Mouse (Mus musculus) adrenal gland (tissue): ENCODE data around the gene Vmn1r3.
"Not testable (repeated sequence)": the region's sequence is repeated elsewhere in the genome, so short reads cannot be mapped to it uniquely, and the experiment has no call there.

Experiments used
- intact Hi-C: fragments of 180-260 bp; cut with DNase I; formaldehyde crosslinking; loops from one replicate; pipeline ENCODE4 v1.15.1; 2025
- long read RNA-seq, 2 experiments: library from polyadenylated mRNA; unstranded; transcript quantifications; one replicate each; pipeline ENCODE4 v2.0.0; 2020; ENCODE audit warnings: borderline replicate concordance in 1 of 2; ENCODE audit not compliant: insufficient replicate concordance in 1 of 2

Vmn1r3 gene
- long read RNA-seq, experiment 1 = 0 reads
- long read RNA-seq, experiment 2 = 0 reads

DNA sequence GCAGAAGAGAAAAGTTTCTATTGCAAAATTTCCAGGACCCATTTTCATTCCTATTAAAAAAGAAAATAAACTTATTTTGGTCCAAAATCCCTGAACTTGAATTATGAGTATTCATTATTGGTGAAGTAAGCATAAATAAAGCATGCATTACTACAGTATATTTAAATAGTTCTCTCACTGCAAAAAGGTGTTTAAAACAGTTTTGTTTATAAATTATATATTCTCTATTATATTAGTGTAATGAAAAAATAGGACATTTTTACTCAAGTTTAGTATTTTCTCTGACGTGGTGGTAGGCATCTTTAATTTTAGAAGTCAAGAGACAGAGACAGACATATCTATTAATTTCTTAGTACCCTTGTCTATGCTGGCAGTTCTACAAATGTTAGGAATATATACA is at the start of gene Vmn1r3:
Gene Vmn1r3 (minus strand): TSS at position 101 of the 400 bp plus-strand sequence.
- intact Hi-C loops = not testable (repeated sequence)

DNA sequence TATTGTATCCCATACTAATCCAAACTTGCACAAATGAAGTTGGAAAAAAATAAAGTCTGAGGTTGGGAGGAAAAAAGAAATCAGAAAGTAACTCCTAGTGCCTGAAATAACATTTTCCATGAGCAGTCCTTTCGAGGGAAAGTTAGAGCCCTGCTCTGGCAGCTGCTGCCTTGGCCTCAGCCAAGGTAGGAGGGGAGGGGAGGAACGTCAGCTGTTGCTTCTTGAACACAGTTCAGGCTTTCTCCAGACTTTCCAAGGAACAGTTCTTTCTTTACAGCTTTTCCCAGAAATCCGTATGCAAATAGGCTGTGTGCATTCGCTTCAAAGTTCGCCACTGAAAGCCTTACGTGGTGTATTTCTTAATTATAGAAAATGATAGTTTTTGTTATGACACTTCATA is 46.9 kb upstream of the Vmn1r3 start:
- intact Hi-C loops = no loop called here

DNA sequence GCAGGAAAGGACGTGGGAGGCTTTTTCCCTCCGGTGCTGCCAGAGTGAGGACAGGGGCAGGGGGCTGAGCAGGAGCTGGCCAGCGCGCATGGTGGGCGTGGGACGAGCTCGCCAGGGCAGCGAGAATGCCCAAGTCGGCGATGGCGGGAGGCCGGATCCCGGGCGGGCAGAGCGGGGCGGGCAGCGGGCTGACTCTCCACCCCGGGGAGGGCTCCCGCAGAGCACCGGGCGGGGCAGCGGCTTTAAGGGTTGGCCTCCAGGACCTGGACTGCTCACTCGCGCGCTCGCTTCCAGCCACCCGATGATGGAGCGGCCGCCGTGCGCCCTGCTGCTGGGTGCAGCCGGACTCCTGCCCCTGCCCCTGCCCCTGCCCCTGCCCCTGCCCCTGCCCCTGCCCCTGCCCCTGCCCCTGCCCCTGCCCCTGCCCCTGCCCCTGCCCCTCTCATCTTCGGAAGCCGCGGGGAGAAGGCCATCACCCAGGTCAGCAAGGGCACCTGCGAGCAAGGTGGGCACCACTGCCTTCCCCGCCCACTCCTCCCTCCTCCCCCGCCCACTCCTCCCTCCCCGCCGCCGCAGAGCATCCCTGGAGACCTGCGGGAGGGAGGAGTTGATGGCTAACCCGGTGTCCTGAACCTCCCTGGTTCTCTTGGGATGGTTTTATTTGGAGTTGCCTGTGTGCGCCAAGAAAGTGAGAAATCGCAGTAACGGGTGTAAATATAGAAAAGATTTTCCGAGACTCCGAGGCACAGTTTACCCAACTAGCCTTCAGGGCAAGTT is 45.9 kb upstream of the Vmn1r3 start:
- intact Hi-C loops = no loop called here

DNA sequence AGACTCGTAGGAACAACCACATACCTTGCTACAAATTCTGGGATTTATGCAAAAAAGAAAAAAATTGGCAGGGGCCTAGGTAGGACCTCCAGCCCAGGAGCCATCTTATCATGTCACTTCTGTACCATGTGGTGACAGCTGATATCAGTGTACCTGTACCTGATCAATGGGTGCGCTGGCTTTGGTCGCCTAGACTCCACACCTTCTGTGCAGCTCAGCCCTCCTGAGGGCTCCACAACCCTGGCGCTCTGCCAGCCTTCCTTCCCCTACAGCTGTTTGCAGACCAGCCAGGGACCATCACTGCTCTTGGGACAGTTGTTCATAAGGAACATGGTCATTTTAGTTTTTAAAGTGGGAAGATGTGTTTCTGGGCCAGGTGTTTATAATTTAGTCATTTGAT is 44.4 kb upstream of the Vmn1r3 start:
- intact Hi-C loops = no loop called here

DNA sequence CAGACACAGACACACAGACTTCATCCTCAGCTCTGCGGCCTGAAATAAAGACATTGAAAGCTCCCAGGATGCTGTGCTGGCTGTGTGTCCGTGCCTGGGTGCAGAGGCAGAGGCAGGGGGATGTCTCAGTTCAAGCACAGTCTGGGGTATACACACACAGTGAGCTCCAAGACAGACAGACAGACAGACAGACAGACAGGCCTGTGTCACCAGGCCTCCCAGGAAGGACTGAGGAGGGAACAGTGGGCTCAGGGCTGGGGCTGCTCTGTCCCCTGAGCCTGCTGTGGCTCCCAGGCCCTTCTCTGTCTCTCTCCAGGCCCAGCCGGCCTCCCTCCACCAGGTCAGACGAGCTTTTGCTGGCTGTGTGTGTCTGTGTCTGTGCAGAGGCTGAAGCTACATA is 43.3 kb upstream of the Vmn1r3 start:
- intact Hi-C loops = no loop called here

DNA sequence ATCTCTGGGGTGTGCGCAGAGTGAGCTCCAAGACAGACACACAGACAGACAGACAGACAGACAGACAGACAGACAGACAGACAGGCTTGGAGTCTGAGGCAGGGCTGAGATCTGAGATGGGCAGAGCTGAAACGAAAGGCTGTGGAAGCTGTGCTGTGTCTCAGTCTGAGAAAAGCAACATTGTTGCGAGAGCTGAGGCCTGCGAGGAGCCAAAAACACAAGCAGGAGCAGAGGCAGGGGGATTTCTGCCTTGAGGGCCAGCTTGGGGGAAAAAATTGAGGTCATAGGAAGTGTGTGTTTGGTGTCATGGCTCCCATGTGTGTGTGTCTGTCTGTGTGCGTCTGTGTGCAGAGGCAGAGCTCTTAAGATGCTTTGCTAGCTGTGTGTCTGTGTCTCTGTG is 42.6 kb upstream of the Vmn1r3 start:
- intact Hi-C loops = no loop called here

DNA sequence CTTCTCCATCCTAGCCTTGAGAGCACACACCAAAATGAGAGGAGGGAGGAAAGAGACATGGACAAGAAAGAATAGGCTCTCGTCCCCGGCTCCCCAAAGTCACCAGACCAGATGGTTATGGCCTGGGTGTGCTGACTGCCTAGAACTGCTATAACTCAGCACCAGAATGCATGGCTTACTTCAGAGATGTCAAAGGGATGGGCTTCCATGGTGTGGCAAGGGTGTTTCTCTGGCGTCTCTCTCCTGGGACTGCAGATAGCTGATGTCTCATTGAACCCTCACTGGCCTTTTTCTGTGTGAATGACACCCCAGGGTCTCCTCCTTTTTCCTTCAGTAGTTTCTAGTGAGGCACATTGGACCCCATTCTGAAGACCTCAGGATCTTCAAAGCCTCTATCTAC is 41.3 kb upstream of the Vmn1r3 start:
- intact Hi-C loops = no loop called here

DNA sequence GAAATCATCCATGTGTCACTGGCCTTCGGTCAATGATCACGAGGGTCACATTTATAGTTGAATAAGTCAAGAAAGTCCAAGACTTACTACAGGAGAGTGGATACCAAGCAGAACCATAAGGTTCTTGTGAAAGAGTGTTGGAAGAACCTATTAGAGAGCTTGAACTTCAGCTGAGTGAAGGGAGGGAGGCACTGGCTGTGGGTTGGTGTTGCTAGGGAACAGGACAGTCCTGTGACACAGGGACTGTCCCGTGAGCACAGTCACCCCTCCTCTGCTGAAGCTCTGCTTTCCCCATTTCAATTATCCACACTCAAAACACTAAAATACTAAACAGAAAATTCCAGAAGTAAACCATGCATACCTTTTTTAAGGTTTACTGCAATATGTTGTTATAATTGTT is 40.3 kb upstream of the Vmn1r3 start:
- intact Hi-C loops = not testable (repeated sequence)

DNA sequence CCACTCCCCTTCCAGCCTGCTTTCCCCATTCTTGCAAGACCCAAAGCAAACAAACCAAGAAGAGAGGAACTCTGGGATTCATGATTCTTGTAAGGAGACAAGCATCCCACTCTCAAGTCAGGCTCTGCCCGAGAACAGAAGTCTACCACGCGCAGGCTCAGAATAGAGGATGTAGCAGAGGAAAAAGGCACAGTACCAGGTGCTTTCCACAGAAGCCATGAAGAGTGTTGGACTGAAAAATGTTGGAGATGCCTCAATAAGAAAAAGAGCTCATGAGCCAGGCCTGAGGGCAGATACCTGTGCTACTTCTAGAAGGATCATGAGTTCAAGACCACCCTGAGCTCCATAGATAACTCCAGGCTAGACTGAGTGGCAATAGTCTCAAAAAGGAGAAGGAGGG is 39.7 kb upstream of the Vmn1r3 start:
- intact Hi-C loops = not testable (repeated sequence)

DNA sequence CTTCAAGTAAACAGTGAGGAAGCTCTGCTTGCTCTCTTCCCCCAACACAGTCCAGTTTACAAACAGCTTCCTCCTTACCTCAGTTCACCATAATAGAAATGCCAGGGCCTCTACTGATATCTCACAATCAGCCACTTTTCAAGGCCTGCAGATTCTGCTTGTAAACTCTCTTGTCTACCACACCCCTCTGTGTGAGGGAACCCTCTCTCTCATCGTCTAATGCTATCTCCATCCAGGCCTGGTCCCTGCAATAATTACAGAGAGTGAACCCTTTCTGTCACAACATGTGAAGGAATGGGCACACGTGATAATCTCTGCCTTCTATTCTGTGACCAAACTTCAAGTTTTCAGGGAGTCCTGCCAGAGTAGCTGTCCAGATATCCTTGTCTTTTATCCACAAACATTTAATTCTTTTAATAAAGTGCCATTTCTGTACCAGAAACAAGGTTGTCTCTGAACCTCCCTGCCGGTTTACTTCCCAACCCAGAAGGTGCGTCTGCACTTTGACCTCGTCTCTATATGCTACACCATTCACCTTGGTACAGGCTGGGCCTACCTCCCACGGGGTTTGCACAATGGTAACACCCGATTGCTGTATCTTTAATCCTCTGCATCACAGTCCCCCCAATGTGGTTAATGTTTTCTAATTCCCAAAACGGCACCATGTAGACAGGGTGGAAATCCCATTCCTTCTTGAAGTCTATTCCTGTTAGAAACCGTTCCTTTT is 38.5 kb upstream of the Vmn1r3 start:
- intact Hi-C loops = not testable (repeated sequence)

DNA sequence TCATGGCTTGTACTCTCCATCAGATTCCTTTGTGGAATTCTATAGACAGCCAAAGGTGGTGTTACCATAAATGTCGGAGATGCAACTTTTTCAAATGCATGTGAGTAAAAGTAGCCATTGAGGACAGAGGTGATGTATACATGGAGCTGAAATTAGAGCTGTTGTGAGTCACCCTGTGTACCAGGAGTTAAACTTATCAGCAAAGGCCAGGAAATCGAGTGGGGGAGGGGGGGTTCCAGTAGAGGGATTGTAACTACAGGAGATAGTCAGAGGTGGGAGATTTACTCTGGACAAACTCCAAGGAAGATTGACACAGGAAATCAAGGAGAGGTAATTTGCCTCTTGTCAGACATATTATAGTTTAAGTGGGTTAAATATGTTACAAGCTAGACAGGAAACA is 31.2 kb upstream of the Vmn1r3 start:
- intact Hi-C loops = not testable (repeated sequence)

DNA sequence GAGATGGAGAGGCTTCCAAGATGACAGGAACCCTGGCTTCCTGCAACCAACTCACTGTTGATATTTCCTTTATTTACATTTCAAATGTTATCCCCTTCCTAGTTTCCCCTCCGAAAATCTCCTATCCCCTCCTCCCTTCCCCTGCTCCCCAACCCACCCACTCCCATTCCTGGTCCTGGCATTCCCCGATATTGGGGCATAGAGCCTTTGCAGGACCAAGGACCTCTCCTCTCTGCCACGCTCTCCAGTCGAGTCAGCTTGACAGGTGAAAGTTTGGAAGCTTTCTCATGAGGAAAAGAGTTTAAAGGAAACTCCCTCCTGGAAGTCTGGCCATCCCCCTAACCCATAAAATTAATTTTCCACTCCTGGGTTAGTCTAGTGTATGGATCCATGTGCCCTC is 28.2 kb upstream of the Vmn1r3 start:
- intact Hi-C loops = not testable (repeated sequence)

DNA sequence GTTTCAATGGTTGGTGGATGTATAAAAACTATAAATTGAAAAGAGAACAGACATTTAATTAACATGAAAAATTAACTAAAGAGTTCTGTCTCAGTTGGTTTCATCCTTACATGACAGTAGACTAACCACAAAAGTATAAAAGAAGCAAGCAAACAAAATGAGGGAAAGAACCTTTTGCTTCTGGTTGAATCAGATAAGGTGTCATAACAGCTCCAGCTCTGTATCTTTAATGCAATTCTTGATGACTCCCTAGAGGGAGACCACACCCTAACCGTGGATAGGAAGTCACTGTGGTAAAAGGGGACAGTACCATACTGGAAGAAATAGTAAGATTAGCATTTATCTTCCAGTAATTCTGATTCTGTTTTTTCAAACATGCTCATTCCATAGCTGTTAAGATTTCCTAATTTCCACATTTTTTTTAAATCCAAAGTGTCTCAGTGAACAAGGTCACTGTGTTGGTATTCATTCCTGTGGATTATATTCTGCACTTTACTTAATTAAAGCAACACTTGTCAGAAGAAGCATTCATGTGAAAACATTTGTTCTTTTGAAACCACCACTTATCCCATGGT is 24.6 kb upstream of the Vmn1r3 start:
- intact Hi-C loops = not testable (repeated sequence)

DNA sequence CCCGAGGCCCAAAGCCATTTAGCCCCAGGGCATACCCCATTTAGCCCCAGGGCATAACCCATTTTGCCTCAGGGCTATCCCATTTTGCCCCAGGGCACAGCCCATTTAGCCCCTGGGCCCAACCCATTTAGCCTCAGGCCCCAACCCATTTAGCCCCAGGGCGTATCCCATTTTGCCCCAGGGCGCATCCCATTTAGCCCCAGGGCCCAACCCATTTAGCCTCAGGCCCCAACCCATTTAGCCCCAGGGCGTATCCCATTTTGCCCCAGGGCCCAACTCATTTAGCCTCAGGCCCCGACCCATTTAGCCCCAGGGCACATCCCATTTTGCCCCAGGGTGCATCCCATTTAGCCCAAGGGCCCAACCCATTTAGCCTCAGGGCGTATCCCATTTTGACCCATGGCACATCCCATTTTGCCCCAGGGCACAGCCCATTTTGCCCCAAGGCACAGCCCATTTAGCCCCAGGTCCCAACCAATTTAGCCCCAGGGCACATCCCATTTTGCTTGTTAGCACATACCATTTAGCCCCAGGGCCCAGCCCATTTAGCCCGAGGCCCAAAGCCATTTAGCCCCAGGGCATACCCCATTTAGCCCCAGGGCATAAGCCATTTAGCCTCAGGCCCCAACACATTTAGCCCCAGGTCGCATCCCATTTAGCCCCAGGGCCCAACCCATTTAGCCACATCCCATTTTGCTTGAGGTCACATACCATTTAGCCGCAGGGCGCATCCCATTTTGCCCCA is 8.2 kb downstream of the Vmn1r3 start:
- intact Hi-C loops = not testable (repeated sequence)

DNA sequence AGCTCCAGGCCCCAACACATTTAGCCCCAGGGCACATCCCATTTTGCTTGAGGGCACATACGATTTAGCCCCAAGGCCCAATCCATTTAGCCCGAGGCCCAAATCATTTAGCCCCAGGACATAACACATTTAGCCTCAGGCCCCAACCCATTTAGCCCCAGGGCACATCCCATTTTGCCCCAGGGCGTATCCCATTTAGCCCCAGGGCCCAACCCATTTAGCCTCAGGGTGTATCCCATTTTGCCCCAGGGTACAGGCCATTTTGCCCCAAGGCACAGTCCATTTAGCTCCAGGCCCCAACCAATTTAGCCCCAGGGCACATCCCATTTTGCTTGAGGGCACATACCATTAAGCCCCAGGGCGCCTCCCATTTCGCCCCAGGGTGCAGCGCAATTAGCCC is 9.0 kb downstream of the Vmn1r3 start:
- intact Hi-C loops = not testable (repeated sequence)

DNA sequence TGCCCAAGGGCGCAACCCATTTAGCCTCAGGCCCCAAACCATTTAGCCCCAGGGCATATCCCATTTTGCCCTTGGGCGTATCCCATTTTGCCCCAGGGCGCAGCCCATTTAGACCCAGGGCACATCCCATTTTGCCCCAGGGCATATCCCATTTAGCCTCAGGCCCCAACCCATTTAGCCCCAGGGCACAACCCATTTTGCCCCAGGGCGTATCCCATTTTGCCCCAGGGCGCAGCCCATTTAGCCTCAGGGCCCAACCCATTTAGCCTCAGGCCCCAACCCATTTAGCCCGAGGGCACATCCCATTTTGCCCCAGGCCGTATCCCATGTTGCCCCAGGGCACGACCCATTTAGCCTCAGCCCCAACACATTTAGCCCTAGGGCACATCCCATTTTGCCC is 9.4 kb downstream of the Vmn1r3 start:
- intact Hi-C loops = not testable (repeated sequence)

DNA sequence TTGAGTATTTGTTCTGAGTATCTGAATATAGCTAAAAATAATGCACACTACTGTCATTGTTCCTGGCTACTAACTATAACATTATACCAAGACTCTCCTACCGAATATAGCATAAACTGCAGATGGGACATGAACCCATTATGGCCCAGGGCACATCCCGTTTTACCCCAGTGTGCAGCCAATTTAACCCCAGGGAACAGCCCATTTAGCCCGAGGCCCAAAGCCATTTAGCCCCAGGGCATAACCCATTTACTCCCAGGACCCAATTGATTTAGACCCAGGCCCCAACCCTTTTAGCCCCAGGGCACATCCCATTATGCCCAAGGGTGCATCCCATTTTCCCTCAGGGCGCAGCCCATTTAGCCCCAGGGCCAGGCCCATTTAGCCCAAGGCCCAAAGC is 10.6 kb downstream of the Vmn1r3 start:
- intact Hi-C loops = not testable (repeated sequence)

DNA sequence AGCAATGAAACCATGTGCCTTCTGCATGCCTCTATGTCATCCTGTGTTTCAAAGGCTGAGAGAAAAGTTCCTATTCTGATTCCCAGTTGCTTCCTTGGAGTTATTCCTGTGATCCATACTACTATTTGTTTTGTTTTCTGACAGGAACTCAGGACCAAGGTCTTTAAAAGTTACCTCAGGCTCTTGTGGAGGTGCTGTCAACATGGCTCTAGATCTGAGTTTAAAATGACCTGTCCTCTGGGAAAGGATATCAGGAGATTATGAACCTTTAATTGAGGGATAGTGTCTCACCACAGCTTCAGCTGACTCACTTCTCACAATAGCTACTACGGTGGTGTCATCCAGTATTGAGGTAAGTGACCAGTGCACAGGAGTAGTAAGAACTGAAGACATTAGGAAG is 18.1 kb downstream of the Vmn1r3 start, which contains the start of gene Vmn1r2:
Gene Vmn1r2 (plus strand): TSS at position 301 of the 400 bp plus-strand sequence.
- intact Hi-C loops = not testable (repeated sequence)

DNA sequence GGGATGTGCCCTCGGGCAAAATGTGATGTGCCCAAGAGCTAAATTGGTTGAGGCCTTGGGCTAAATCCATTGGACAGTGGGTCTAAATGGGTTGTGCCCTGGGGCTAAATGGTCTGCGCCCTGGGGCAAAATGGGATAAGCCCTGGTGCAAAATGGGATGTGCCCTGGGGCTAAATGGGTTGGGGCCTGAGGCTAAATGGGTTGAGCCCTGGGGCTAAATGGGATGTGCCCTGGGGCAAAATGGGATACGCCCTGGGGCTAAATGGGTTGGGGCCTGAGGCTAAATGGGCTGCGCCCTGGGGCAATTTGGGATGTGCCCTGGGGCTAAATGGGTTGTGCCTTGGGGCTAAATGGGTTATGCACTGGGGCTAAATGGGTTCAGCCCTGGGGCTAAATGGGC is 20.1 kb downstream of the Vmn1r3 start:
- intact Hi-C loops = no loop called here

DNA sequence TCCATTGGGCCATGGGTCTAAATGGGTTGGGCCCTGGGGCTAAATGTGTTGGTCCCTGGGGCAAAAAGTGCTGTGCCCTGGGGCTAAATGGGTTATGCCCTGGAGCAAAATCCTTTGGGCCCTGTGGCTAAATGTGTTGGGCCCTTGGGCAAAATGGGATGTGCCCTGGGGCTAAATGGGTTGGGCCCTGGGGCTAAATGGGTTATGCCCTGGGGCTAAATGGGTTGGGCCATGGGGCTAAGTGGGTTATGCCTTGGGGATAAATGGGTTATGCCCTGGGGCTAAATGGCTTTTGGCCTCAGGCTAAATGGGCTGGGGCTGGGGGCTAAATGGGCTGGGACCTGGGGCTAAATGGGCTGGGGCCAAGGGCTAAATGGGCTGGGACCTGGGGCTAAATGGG is 20.7 kb downstream of the Vmn1r3 start:
- intact Hi-C loops = not testable (repeated sequence)

DNA sequence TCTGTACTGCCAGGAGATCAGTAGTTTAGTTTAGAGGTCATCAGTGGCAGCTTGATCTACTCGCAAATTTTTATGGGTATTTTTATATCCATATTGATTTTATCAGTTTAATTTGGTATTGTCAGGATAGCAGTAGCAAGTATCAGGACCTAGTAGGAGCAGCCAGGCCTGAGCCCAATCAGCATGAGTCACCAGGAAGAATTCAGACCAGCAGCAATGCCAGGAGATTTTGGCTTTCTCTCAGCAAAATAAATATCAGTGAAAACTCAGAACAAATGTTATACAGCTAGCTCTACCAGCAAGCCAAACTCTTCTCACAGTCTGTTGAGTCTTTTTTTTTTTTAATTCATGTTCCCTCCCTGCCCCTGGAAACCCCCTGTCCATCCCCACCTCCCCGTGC is 31.8 kb downstream of the Vmn1r3 start:
- intact Hi-C loops = not testable (repeated sequence)

DNA sequence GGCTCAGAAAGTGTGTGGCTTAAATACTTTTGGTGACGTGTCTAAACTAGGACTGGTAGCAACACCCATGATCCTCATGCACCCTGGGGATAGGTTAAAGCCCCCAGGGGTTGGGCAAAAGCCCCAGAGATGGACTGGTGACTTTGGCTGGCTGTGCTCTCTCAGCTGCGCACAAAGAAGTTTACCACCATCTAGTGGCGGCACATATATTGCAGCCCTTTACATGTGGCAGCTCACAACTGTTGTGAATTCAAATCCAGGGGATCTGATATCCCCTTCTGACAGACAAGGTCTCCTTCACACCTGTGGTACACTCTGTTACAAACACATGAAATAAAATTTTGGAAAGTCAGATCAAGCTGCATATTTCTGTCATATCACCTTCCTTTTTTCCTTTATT is 37.2 kb downstream of the Vmn1r3 start:
- intact Hi-C loops = not testable (repeated sequence)
